Mouse (Mus musculus) v-Abl transformed pro-B cells (cell line): ENCODE measurements around the gene Mxi1.

ENCODE experiments used
- in situ Hi-C, 2 experiments: fragments of 400-800 bp; cut with MboI; formaldehyde crosslinking; loops; one replicate each; pipeline ENCODE4 v1.15.1; 2025; ENCODE audit not compliant: unreplicated experiment in 2 of 2

Mxi1 gene

GRCm38 (mm10) chr19:53299156-53299828 lies 11.0 kb upstream of the Mxi1 start:
- in situ Hi-C loops = no loop called here

GRCm38 (mm10) chr19:53299829-53300181 lies 10.5 kb upstream of the Mxi1 start:
- in situ Hi-C loops = no loop called here

GRCm38 (mm10) chr19:53303382-53303781 lies 6.9 kb upstream of the Mxi1 start:
- in situ Hi-C loops = no loop called here

- in situ Hi-C loops = no loop called here
These were observed 4.7 kb upstream of the Mxi1 start for GRCm38 (mm10) chr19:53305621-53306020.

GRCm38 (mm10) chr19:53306706-53307105 lies 3.6 kb upstream of the Mxi1 start:
- in situ Hi-C loops = no loop called here

- in situ Hi-C loops = no loop called here
These were observed 3.1 kb upstream of the Mxi1 start for GRCm38 (mm10) chr19:53307219-53307618.

- in situ Hi-C loops = no loop called here
These were observed 687 bp upstream of the Mxi1 start for GRCm38 (mm10) chr19:53309631-53310030.

GRCm38 (mm10) chr19:53310771-53311523 lies 629 bp downstream of the Mxi1 start:
- in situ Hi-C loops = no loop called here

GRCm38 (mm10) chr19:53311524-53312335 lies 1.4 kb downstream of the Mxi1 start:
- in situ Hi-C loops = no loop called here

- in situ Hi-C loops = no loop called here
These were observed 2.1 kb downstream of the Mxi1 start for GRCm38 (mm10) chr19:53312336-53312871.

- in situ Hi-C loops = no loop called here
These were observed 2.8 kb downstream of the Mxi1 start for GRCm38 (mm10) chr19:53312951-53313683.

- in situ Hi-C loops = no loop called here
These were observed 3.5 kb downstream of the Mxi1 start for GRCm38 (mm10) chr19:53313684-53314443.

GRCm38 (mm10) chr19:53314530-53315208 lies 4.4 kb downstream of the Mxi1 start:
- in situ Hi-C loops = no loop called here

- in situ Hi-C loops = no loop called here
These were observed 4.9 kb downstream of the Mxi1 start for GRCm38 (mm10) chr19:53315209-53315654.

- in situ Hi-C loops = no loop called here
These were observed 5.8 kb downstream of the Mxi1 start for GRCm38 (mm10) chr19:53316105-53316504.

- in situ Hi-C loops = no loop called here
These were observed 6.6 kb downstream of the Mxi1 start for GRCm38 (mm10) chr19:53316963-53317362.

- in situ Hi-C loops = no loop called here
These were observed 8.1 kb downstream of the Mxi1 start for GRCm38 (mm10) chr19:53318143-53319132.
